Mouse (Mus musculus): Measurements from ENCODE around the gene Rxrb. TPM values are rescaled to one million over a fixed set of nuclear protein-coding genes. Genes with fewer than 3 reads are reported as not detected.

Rxrb gene
- total RNA-seq, 2 experiments from 2014 or later: 81.7 to 86.7 TPM

DNA sequence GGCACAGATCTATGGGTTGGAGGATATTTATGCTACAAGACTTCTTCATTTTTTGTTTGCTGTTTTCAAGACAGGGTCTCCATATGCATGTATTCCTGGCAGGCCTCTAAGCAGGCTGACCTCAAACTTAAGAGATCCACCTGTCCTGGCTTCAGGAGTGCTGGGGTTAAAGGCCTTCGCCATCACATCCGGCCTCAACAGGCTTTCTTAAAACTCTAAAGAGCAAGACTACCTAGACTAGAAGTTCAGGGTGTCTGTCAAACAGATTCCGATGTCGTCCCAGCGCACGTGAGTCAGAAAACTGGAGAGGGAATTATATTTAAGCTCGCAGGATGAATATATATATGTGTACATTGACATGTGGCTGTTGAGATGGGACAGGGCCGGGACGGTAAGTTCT is 7.9 kb upstream of the Rxrb start:
- intact Hi-C loops (cut with DNase I): loop anchor here (5.0 kb wide), 1 partner anchor 66 kb away; the partner anchor contains the start of genes Rps18 and Vps52
- no peak for DNase-seq (ENCODE audit: low spot score in 2 of 2)

DNA sequence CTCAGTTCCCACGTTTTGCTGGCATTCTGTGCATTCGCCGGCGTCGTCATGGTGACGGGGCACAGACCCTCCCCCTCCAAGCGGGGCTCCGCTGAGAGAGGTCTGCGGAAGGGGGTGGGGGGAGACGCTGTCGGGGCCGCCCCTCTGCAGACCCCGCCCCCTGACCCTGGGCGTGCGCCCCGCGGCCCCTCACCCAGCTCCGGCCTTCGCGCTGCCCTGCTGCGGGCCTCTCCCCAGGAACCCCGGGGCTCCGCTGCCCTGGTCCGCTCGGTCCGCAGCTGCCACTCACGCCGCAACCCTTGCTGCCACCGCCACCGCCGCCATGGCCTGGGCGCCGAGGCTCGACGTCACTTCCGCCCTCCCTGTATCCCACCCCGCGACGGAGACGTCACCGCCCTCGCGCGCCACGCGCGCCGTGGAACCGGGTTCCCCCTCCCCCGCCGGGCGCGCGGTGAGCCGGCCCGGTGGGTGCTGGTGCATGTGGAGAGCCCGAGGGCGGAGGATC is 7.2 kb upstream of the Rxrb start, which contains the start of gene Ring1:
Ring1 (minus strand) TSS at position 364 of the 505 bp plus-strand sequence.
- DNase-seq (ENCODE audit: low spot score in 2 of 2): peak; percentile 83 to 88
- intact Hi-C loops (cut with DNase I): loop anchor here (5.0 kb wide), 1 partner anchor 67 kb away; the partner anchor contains the start of genes Rps18 and Vps52

DNA sequence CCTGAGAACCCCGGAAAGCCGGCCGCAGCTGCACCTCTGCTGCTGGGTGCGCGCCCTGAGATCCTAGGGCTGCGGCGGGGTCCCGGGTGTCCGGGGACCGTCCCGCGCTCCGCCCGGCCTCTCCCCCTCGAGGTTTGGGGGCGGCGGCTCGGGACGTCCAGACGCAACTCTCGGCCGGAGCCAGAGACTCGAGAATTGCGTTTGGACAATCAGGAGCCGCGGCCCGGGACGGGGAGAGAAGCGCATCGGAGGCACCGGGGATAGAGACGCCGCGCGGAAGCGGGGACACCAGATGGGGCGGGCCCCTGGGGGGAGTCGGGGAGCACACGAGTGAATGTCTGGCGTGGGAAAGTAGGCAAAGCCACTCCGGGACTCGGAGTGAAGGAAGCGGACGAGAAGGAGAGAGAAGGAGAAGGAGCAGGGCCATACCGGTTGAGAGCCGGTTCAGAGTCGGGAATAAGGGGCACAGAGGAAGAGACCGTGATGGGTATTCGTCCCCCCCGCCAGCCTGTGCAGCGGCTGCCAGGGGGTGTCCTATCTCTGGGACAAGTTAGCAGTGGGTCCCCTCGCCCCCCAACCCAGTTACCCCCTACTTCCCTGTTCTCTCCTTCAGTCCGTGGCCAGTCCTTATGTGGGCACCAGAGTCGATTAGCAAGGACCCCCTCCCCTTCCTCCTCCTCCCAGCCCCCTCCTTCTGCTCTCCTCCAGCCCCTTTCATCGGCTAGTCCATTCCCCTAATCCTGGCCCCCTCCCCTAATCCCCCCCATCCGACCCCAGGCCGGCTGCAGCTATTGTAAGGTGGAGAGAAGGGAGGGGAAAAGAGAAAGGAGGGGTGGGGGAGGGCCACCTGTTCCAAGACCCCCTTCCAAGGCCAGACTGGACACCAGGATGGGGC is 6.5 kb upstream of the Rxrb start:
- no peak for DNase-seq (ENCODE audit: low spot score in 2 of 2)
- intact Hi-C loops (cut with DNase I): loop anchor here (5.0 kb wide), 1 partner anchor 68 kb away; the partner anchor contains the start of genes Rps18 and Vps52

DNA sequence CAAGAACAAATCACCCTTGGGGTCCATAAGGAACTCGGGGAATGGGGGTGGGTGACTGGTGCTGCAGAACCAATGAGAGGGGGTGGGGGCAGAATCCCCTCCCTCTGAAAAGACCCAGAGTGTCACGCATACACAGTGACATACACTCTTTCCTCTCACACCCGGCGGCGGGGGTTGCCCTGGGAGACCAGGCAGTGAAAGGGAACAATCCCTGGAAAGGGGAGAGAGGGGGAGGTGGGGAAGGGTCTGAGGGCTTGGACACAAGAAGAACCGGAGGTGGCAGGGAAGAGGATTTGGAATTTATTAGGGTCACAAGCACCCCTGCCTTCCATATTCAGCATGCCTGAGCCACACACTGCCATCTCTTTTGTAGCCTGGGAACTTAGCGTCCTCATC is 5.9 kb upstream of the Rxrb start:
- intact Hi-C loops (cut with DNase I): no loop called here
- no peak for DNase-seq (ENCODE audit: low spot score in 2 of 2)

DNA sequence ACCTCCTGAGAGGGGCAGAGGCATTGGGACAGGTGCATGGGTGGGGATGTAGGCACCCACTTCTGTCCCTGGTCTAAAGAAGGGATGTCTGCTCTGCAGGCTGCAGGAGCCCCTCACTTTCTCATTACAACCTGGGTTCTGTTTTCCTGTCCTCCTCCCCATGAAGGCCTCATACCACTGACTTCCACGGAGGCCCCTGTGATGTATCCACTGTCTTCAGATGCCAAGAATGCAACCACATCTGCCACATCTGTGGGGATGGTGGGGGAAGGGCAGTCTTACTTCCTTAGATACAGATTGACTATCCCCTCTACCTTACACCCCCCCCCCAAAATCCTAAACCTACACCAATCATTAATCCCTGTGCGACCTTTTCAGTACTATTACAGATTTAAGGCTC is 5.4 kb upstream of the Rxrb start:
- intact Hi-C loops (cut with DNase I): no loop called here
- DNase-seq (ENCODE audit: low spot score in 2 of 2): no peak

DNA sequence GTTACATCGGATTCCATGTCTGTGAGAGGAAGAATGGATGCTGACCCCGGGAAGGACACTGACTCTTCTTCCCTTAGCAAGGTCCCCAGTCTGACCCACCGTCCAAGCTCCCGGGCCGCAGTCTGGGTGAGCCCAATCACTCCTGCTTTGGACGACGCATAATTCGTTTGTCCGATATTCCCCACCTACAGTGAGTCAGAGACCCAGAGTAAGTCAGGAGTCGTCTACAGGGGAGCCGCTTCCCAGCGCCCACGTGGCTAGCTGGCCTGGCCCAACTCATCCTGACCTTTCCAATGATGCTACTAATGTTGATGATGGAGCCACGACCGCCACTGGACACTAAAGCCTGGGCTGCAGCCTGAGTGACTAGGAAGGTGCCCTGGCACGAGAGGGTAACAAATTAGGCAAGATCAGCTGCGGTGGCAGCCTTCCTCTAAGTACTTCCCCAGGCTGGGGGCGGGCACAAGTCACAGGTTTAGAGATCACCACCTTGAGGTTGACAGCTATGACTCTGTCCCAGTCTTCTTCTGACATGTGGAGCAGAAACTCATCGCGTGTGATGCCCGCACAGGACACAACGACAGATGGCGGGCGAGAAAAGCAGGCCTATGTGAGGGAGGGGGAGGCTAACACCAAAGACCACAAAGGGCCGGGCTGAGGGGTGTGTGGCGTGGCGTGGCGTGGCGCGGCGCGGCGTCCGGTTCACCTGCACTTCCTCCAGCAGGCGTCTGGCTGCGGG is 4.5 kb upstream of the Rxrb start:
- no peak for DNase-seq (ENCODE audit: low spot score in 2 of 2)
- intact Hi-C loops (cut with DNase I): no loop called here

DNA sequence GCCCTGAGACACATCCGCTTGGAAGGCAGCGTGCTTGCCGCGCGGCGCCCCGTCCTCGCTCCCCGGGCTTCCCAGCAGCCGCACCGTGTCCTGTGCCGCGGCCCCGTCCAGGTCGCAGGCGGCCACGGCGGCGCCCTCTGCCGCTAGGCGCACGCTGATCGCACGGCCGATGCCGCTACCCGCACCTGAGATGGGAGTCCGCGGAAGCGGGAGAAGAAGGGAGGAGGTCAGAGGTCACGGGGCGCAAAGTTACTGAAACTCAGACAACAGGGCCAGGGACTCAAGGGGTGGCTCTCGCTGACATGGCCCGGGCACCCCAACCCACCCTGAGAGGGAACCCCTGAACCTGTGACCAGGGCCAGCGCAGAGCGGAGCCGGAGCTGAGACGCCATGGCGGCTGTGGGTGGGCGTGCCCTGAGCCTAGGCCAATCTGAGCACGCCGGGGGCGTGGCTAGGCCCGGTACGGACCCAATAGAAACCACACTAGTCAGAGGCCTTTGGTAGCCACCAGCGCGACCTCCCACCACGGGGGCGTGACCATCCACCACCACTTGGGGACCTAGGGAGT is 3.9 kb upstream of the Rxrb start, which contains the start of gene H2-Ke6:
H2-Ke6 (minus strand) TSS at position 405 of the 568 bp plus-strand sequence.
- intact Hi-C loops (cut with DNase I): no loop called here
- peak; percentile 90 to 93 for DNase-seq (ENCODE audit: low spot score in 2 of 2)

DNA sequence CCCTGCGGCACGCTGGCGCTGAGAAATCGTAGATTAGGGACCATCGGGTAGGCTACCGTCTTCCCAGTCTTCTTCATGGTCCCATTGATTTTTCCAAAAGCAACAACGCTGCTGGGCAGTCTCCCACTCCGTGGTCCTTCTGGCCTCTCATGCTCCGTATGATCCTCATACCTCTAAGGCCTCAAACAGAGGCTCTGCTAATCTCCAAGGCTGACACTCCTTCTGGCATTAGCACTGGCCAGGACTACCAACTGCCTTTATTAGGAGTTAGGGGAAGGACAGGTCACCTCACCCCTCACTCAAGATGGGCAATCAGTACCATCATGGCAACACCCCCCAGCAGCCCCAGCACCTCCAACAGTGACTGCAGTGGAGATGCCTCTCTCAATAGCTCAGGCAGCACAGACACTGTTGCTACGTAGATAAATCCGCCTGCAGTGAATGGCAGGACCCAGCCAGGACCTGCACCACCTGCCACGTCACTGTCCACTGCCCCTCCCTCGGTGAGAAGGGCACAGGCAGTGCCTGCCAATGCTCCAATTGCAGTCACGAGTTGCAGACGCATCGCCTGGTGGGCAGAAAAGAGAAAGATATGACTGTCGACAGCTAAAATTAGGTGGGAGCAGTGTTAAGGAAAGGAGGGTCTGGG is 3.0 kb upstream of the Rxrb start:
- intact Hi-C loops (cut with DNase I): no loop called here
- no peak for DNase-seq (ENCODE audit: low spot score in 2 of 2)

DNA sequence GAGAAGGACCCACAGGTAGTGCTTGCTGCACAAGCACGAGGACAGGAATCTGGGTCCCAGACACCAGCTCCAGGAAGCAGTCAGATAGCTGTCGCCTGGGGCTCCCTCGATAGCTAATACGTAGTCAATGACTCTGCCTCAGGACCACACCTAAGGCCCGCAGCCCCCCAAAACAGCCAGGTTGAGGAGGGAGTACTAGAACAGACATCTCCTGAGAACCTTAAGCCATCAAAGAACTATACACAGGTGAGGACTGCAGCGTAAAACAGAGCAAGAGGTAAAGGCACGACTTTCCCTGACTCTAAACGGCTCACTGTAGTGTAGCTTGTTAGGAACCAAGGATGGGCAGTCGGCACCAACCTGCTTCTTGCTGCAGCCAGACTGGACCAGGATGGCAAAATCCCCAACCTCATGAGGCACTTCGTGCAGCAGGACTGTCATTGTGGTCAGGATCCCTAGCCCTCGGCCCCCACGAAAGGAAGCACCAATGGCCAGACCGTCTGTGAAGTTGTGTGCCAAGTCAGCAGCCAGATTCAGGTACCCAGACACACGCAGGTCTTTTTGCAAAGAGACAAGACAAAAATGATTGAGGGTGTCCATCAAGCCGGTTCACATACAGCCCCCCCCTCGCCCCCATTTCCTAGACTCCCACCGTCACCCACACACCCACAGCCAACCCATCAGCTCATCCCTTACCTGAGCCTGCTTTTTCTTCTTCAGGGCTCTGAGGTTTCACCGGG is 2.3 kb upstream of the Rxrb start:
- intact Hi-C loops (cut with DNase I): no loop called here
- no peak for DNase-seq (ENCODE audit: low spot score in 2 of 2)

DNA sequence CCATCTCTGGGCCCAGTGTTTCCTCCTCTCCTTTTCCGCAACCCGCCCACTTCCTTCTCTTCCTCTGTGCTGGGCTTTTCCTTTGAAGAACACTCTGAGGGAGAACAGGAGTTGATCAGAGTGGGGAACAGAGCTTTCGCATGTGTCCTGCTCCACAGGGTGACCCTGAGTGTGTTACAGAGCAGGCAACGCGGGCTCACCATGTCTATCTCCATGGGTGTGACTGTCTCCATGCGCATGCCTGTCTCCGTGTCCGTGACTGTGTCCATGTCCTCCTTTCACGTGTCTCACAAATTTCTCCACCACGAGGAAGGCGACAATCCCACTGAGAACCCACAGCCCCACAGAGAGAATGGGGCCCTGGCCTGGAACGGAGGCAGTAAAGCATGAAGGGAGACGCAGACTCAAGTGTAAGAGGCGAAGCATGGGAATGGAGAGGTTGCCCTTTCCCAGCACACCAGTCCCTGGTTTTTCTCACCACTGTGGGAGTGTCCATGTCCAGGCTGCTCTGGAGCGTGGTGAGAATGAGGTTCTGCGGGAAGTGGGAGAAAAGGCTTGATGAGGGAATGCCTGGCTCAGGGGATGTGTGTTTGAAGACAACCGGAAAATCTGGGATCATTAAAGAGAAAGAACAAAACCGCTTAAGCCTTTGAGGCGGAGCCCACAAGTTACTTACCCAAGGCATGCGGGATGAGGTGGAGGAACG is 1.6 kb upstream of the Rxrb start:
- DNase-seq (ENCODE audit: low spot score in 2 of 2): no peak
- intact Hi-C loops (cut with DNase I): loop anchor here (10.0 kb wide), 1 partner anchor 575 kb away; the partner anchor contains the start of genes Agpat1 and Rnf5

DNA sequence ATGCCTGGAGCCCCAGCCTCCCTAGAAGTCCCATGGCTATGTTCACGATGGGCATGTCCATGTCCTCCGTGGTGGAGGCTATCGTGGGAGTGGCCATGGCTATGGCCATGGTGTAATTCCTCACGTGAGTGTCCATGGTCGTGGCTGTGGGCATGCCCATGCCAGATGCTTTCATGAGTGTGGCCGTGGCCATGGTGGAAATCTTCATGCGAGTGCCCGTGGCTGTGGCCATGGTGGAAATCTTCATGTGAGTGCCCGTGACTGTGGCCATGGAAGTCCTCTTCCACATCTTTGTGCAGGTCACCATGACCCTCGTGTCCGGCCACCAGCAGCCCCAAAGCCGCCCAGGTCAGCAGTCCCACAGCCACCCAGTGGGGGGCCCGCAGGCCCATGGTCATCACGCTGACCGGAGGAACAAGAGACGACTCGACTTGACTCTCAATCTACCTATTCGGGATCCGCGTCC is 718 bp upstream of the Rxrb start:
- intact Hi-C loops (cut with DNase I): loop anchor here (10.0 kb wide), 1 partner anchor 574 kb away; the partner anchor contains the start of genes Agpat1 and Rnf5
- DNase-seq (ENCODE audit: low spot score in 2 of 2): peak in 1 of 2 experiments; percentile 26

DNA sequence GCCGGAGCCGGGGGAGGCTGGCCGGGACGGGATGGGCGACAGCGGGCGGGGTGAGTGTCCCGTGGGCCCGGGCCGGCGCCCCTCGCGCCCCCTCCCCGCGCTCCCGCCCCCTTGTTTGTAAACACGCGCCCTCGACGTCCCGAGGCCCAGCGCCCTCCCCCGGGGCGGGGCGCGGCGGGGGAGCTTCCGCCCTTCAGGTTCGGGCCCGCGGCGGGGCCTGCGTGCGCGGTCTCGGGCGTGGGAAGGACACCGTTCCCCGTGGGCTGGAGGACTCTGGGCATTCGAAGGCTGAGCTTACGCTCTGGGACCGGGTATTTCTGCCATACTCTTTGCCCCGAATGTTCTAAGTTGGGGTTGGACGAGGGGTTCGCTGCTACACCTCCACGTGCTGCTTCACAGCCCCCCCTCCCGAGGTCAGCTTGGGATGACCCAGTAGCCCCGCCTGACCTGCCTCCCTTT is 591 bp downstream of the Rxrb start:
- intact Hi-C loops (cut with DNase I): loop anchor here (10.0 kb wide), 1 partner anchor 573 kb away; the partner anchor contains the start of genes Agpat1 and Rnf5

DNA sequence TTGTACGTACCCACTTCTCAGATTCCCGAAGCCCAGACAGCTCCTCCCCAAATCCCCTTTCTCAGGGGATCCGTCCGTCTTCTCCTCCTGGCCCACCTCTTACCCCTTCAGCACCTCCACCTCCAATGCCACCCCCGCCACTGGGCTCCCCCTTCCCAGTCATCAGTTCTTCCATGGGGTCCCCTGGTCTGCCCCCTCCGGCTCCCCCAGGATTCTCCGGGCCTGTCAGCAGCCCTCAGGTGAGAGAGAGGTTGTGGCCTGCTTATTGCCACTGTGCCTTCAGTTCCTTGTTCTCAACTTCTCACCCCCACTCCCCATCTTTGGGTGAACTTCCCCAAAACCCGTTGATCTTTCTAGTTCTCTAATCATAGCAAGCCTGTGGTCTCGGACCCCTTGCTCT is 1.2 kb downstream of the Rxrb start:
- no peak for DNase-seq (ENCODE audit: low spot score in 2 of 2)
- intact Hi-C loops (cut with DNase I): loop anchor here (10.0 kb wide), 1 partner anchor 572 kb away; the partner anchor contains the start of genes Agpat1 and Rnf5

More for the DNA sequence above, 591 bp downstream of the Rxrb start:
- peak in 1 of 2 experiments; percentile 53 for DNase-seq (ENCODE audit: low spot score in 2 of 2)

DNA sequence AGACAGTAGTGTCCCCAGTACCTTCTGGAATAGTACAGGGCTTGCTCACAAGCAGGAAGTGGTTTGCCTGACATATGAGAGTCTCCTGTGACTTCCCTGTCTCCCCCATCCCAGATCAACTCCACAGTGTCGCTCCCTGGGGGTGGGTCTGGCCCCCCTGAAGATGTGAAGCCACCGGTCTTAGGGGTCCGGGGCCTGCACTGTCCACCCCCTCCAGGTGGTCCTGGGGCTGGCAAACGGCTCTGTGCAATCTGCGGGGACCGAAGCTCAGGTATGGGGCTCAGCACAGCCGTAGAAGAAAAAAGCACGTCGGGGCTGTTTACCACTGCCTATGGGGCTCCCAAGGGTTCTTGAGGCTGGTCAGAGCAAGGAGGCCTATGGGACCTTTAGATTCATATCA is 1.8 kb downstream of the Rxrb start:
- intact Hi-C loops (cut with DNase I): loop anchor here (10.0 kb wide), 1 partner anchor 571 kb away; the partner anchor contains the start of genes Agpat1 and Rnf5
- DNase-seq (ENCODE audit: low spot score in 2 of 2): no peak

DNA sequence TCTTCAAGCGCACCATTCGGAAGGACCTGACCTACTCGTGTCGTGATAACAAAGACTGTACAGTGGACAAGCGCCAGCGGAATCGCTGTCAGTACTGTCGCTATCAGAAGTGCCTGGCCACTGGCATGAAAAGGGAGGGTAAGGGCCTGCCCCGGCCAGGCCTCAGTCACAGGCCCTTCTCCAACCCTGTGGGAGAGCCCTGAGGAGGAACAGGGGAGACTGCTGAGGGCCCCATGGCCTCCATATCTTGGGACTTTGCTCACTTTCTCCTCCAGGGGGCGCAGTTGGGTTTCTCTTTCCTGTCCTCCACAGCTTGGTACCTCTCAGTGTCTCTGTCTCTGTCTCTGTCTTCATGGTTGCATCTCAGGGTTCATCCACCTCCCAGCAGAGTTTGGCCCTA is 2.5 kb downstream of the Rxrb start:
- DNase-seq (ENCODE audit: low spot score in 2 of 2): peak; percentile 73 to 78

DNA sequence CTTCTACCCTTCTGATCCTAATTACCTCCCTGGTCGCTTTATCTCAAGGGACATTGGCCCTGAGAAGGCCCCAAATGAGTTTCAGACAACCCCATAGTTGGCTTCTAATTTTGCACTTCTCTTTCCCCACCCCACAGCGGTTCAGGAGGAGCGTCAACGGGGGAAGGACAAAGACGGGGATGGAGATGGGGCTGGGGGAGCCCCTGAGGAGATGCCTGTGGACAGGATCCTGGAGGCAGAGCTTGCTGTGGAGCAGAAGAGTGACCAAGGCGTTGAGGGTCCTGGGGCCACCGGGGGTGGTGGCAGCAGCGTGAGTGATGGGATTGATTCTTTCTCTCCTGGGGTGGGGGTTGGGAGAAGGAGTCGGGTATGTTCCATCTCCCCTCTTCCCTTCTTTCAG is 3.9 kb downstream of the Rxrb start:
- intact Hi-C loops (cut with DNase I): loop anchor here (5.0 to 10.0 kb wide), 2 partner anchors 82 to 569 kb away; partner anchors contain the start of genes Agpat1, H2-DMa and Rnf5
- DNase-seq (ENCODE audit: low spot score in 2 of 2): no peak

More for the DNA sequence above, 2.5 kb downstream of the Rxrb start:
- intact Hi-C loops (cut with DNase I): loop anchor here (10.0 kb wide), 1 partner anchor 571 kb away; the partner anchor contains the start of genes Agpat1 and Rnf5

DNA sequence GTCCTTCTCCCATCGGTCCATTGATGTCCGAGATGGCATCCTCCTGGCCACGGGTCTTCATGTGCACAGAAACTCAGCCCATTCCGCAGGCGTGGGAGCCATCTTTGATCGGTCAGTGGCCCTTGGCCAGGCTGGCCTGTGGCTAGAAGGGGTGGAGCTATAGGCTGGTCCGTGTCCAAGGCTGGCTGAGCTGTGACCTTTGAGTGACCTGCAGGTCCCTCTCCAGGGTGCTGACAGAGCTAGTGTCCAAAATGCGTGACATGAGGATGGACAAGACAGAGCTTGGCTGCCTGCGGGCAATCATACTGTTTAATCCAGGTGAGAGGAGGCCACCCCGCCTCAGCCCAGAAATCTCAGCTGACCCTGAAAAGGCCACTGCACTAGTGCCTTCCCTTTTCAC is 5.0 kb downstream of the Rxrb start:
- intact Hi-C loops (cut with DNase I): loop anchor here (5.0 to 10.0 kb wide), 2 partner anchors 81 to 568 kb away; partner anchors contain the start of genes Agpat1, H2-DMa and Rnf5
- DNase-seq (ENCODE audit: low spot score in 2 of 2): no peak
